Mouse (Mus musculus): ENCODE data around the gene Kcnh1.

Gene Kcnh1

DNA sequence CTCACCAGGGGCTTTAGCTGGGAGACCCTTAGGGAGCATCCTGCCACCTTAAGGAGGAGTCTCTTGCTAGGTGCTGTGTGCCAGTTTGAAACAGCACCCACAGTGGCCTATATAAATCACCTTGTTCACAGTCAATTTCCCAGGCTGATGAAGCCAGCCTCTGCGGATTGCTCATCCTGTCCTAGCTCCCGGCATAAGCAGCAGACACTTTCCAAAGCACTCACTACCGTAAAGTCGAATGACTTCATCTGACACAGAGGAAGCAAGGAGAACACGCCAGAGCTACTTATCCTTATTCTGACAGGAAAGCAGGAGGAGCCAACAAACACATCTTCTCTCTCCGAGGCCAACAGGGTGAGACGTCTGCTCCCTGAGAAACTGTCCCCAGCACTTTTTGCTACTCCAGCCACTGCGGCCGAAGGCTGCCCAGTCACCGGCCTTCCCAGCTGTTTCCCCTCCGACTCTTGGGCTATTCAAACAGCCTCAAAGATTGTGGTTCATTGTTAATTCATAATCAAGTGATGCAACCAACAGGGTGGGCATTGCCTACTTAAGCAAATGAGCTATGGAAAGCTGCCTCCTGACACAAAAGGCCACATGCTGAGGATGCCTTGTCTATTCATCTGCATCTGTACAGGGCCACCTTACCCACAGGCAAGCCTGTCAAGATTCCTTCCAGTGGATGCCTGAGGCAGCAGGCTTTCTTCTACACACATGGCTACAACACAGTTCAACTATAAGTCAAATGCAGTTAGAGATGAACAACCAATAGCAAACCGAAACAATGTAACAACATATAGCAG, 332.0 kb downstream of the Kcnh1 start:
- DNase-seq (ENCODE audit: low read depth, low spot score) = no peak

DNA sequence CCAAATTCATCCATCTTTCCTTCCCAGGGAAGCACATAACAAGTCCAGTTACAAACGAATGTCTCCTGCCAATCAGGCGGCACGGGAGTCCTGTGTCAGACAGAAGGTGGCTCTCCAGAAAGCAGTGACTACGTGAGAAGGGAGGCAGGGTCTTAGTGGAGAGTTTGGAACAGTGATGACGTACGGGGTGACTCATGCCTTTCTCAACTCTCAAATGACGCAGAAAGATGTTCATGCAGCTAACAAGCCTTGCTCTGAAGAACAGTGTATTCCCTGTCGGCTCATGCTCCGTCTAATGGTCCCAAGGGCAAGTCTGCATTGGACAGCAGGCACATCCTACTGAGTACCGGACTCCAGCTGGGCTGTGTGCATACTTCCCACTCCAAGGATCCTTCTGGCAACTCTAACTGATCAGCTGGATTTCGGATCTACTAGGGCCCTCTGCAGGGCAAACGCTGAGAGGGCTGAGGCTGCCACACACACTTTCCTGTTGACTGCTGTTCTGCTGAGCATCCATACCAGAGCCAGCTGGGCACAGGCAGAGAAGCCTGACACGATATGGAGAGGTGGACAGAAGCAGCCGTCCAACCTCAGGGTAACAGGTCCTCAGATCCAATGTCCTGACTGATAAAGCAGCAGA, 335.3 kb downstream of the Kcnh1 start:
- DNase-seq (ENCODE audit: low read depth, low spot score) = no peak

DNA sequence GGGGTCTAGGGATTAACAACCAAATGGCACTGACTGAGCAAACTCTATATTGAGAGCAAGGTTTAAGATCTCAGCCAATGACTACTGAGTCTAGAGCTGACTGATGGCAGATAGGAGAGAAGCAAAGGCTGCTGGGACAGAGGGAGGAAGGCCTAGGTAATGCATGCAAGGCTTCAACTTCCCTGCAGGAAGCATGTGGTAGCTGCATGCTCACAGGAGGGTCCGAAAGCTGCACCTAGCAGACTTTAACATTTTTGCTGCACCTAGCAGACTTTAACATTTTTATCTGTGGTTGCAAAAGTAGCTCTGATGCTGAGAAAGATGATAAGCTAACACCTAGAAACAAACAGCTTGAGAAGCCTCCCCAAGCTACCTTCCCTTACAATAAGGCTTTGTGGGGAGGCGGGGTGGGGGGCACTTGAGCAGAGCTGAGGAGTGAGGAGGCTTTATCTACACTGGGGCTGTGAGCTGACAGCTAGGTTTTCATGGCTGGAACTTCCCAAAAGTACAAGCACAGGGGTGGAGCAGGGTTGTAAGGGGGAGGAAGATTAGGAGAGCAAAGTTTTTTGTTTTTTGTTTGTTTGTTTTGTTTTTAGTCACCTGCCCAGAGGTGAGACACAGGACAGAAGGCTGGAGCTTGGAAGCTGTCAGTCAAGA, 341.0 kb downstream of the Kcnh1 start:
- no peak for DNase-seq (ENCODE audit: low read depth, low spot score)

DNA sequence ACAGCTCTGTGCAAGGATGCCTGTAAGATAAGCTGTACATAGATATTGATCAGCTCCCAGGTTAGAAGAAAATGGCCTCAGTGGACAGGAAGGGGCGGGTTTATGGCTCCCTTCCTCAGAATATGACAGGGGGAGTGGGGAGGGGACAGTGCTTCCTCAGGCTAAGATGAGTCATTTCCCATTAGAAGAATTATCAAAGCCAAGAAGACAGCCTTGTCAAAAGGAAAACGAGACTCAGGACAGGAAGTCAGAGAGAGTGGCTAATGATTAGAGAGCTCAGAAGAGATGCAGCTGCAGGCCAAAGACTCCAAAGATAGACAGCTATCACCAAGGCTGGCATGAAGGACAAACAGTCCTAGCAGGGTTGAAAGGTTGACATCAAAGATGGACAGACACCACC, 341.6 kb downstream of the Kcnh1 start:
- no peak for DNase-seq (ENCODE audit: low read depth, low spot score)

DNA sequence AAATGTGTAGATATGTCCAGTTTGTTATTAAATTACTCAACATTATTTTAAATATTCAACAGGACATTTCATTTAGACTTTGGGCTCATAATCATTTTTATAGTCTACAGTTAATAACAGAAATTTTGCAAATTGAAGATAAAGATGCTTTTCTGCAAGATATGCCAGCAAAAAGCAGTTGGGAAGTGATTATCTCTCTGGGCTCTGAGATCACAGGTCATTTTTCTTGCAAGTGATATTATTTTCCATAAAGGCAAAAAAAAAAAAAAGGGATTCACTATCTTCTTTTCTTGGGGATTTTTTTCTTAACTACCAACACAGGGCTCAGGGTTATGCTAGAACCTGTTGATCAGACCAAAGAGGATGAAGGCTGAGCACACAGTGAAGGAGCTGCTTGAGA, 342.4 kb downstream of the Kcnh1 start:
- DNase-seq (ENCODE audit: low read depth, low spot score) = no peak

DNA sequence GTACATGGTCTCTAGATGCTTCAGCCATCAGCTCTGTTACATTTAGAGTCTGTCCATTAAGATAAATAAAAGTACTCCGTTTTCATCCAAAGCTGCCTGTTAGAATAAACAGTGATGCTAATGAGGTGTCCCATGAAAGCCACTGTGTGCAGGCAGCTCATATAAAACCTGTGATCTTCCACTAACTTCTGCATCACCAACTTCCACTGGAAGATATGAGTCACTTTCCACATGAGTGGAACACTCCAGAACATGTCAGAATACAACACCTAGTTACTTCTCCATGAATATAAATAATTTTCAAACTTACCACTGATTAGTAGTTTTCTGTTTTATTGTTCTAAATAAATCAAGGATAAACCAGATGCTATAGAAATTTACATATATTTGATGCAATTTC, 345.9 kb downstream of the Kcnh1 start:
- DNase-seq (ENCODE audit: low read depth, low spot score) = no peak

DNA sequence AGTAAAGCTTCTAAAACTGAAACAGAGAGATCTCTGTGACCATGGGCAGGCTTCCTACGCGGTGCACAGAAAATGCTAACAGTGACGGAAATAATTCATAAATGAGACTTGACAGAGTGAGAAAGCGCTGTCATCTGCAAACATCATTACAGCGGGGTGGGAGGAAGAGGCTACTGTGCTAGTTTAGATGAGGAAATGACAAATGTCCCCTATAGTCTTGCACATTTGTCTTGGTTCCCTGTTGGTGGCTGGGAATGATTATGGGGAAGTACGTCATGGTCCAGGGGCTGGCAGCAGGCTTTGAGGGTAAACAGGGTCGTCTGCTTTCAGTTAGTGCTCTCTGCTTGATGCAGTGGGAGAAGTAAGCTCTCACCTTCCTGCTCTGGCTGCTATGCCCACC, 346.6 kb downstream of the Kcnh1 start:
- DNase-seq (ENCODE audit: low read depth, low spot score) = no peak

DNA sequence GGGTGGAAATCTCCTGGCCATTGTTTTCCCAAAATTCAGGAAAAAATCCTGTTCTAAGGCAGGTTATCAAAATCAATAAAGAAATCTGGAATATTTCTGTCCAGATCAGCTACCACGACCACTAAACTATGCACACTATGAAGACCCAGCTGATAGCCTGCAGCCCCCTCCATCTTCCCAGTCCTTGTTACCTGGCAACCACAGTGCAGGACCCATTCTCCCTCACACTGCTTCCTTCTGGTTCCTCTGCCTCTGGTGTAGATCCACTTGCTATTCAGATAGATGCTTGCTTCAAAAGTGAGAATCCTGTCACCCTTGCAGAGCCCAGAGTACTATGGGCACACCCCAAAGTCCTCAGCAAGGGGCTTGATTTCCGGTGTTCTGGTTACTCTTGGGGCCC, 351.5 kb downstream of the Kcnh1 start:
- no peak for DNase-seq (ENCODE audit: low read depth, low spot score)

DNA sequence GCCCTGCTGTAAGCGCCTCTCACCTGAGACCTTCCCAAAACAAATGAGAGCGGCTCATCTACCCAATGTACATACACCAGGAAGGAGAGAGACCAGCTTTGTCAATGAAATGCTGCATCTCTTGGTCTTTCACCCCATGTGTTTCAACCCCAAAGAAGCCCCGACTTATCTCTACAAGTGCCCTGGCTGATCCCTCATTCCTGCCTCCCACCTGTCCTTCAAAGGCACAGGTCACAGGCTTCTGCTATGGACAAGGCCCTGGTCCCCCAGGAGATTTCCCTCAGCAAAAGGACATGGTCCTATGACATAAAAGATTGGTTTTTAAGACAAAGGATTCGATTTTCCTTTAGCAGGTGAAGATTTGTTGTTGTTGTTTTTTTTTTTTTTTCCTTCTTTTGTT, 353.1 kb downstream of the Kcnh1 start:
- no peak for DNase-seq (ENCODE audit: low read depth, low spot score)

DNA sequence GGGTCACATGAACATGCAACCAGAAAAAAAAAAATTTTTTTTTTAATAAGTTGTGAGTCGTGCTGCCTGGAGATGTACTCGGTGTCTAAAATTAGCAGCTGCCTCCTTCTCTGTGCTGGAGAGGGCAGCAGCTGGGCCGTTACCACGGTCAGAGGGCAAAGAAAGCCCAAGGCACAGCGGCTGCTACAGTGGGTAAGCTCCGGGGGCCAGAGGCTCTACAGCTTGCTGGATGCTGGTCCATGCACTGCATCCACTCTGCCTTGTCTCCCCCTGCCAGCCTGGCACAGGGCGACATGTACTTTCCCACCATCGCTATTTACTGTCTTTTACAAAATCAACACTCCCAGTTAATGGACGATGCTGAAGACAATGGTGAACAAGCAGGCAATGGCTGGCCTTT, 353.5 kb downstream of the Kcnh1 start:
- DNase-seq (ENCODE audit: low read depth, low spot score) = no peak

DNA sequence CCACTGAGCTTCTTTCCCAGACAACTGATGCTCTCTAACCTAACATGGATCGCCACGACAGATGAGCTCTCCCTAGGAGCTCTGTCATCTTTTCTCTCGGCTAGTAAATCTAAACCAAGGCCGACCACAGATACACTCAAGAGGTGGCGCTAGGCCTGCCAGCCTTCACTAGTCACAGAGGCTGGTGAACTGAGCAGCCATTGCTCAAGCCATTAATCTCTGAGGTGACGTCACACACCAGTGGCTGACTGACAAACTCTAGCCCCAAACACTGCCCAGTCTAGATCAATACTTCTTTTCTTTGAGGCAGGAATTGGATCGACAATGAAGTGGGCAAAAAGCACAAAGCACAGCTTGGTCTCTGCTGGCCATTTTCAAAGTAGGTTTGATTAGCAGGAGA, 354.3 kb downstream of the Kcnh1 start:
- DNase-seq (ENCODE audit: low read depth, low spot score) = no peak

DNA sequence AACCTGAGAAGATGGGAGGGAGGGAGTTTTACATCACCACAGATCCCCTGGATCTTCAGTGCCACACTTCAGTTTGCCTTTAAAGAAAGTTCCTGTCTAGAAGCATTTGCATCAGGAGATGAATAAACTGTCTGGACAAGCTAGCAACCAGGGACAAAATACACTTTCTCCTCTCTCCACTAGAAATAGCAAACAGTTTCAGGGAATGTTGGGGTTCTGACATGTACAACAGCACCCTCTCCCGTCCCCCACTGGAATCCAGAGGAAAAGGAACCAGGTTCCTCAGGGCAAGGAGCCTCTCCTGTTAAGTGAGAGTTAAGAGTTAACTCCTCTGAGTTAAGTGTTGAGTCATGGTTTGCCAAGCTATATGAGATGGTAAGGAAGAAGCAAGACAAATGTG, 356.3 kb downstream of the Kcnh1 start:
- DNase-seq (ENCODE audit: low read depth, low spot score) = no peak

DNA sequence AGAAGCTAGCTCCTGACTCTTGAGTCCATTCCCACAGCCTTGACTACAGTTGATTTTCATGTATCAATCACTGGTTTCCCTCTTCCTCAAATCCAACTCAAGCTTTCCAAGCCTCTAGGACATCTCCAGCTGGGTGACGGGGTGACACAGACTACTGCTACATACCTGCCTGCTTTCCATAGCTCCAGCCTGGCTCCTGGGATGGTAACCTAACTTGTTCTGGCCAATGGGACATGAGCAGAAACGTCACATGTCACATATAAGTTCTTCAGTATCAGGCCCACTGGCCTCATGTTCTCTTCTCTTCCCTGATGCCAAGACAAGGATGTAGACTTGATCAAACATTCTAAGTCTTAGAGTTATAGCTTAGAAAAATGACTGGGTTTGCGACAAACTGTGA, 360.0 kb downstream of the Kcnh1 start:
- DNase-seq (ENCODE audit: low read depth, low spot score) = no peak

DNA sequence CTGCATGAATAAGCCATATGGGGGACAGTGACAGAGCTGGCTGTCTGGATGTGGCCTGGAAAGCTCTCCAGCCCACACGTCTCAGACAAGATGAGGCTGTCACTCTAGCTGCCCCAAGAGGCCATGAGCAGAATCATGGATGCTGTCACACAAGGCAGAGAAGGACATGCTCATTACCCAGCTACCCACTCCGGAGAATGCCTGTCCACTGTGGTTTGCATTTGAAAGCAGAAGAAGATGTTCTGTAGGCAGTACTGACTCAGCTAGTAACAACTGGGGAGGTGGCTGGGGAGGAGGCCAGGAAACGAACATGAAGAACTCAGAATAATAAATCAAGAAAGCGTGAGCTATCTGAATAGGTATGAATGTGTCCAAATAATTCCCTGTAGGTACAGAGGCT, 364.9 kb downstream of the Kcnh1 start:
- DNase-seq (ENCODE audit: low read depth, low spot score) = no peak

DNA sequence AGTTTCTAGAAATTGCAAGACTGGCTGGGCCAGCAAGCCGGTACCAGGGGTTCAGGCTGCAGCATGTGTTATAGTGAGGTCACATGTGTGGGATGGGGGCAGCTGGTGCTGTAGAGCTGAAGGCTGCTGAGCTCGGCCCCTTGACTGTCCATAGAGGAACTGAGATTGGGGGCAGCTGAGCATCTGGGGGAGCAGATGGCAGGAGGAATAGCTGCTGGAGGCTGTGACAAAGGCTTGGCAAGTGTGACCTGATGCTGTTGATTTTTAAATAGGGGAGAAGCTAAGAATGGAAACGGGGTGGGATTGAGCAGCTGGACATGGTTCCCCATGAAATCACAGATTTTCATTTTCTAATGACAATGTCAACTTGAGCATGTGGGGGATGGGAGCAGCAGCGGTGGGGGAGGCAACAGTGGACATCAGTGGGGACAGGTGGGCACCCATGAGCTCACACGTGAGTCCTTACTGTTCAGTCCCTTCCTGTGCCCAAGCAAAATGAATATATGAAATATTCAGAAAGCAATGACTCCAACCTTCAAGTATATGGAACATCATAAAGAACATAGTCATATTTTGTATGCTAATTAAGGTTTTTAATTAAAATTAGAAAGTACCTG, 367.5 kb downstream of the Kcnh1 start:
- peak; percentile 11 for DNase-seq (ENCODE audit: low read depth, low spot score)

DNA sequence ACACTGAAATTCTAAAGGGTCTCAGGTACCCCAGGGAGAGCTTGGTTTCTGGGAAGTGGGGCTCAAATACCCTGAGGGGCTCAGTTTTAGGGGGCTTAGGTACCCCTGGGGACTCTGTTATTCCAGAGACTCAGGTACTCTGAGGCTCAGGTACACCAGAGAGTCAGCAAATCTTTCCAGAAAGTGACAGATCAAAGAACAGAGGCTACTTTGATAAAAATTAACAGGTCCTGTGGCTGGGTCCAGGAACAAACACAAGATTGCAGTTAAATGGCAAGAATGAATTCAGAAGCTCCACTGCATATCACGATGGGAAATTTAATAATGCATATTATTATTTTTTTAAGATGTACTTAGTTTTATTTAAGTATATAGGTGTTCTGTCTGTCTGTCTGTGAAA, 368.8 kb downstream of the Kcnh1 start:
- no peak for DNase-seq (ENCODE audit: low read depth, low spot score)

Data from retina, adult 2 months (tissue).